Mouse (Mus musculus): ENCODE measurements around the gene Bcl2l13.

DNA sequence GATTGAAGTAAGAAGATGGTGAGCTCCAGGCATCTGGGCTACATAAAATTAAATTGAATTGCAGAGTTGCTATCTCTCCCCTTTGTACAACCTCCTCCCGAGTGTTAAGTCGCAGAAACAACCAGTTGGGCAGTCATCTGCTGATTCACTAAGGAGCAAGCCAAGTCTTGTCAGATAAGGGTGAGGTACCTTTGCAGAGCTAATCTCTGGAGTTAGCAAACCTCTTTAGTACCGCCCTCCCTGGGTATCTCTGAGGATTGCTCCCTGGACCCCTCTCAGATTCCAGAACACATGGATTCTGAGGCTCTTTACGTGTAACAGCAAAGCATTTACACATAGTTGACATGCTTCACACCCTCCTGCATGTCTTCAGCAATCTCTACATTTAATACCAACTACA is 3.9 kb upstream of the Bcl2l13 start:
- TF ChIP-seq POLR2A (IDR thresholded peaks at IDR 0.05; ENCODE audit: insufficient read depth, low read depth, low read length) (no peak), CTCF (IDR thresholded peaks at IDR 0.05; ENCODE audit: insufficient read depth, low read depth, low read length) (no peak)

Measured in olfactory bulb, adult 2 months (tissue).